Mouse (Mus musculus) heart, adult 8-10 months (tissue): ENCODE measurements around the gene Smim8. TPM values are rescaled to one million over a fixed set of nuclear protein-coding genes. Genes with fewer than 3 reads are reported as not detected.

ENCODE experiments used
- DNase-seq: peaks from one replicate; pipeline ENCODE4 v3.0.0; 2022; ENCODE audit warnings: low spot score
- total RNA-seq, 4 experiments: library from RNA; stranded (reverse); gene quantifications; 2 replicates each; pipeline ENCODE4 v1.2.4; 2022

Smim8 gene
- total RNA-seq, 4 experiments from 2014 or later = 60.6 to 80.8 (median 65.2) TPM

DNA sequence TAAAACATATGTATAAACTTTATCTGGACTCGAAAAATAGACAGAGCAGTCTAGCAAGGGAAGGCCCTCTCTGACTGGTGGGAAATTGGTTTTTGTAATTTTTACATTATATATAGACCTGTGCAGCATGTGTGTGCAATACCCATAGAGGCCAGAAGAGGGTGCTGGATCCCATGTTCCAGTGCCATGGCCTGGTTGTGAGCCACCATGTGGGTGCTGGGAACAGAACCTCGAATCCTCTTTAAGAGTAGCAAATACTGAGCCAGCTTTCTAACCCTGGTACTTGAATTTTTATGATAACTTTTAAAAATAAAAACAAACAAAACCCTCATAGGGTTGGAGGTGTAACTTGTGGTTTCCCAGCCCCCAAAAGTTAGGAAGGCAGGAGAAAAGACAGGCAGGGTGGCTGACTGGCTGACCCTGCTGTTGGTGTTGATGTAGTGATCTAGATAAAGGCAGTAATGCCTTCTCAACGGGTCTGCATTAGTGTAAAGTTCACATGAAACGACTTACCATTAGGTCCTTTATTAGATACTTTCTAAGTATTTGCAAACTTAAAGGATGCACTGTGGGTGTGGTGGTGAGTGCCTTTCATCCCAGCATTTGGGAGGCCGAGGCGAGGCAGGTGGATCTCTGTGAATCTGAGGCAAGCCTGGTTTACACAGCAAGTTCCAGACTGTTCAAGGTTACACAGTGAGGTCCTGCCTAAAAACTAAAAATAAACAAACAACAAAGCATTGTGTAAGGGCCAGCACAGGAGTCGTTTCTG is 57.9 kb downstream of the Smim8 start:
- no peak for DNase-seq

DNA sequence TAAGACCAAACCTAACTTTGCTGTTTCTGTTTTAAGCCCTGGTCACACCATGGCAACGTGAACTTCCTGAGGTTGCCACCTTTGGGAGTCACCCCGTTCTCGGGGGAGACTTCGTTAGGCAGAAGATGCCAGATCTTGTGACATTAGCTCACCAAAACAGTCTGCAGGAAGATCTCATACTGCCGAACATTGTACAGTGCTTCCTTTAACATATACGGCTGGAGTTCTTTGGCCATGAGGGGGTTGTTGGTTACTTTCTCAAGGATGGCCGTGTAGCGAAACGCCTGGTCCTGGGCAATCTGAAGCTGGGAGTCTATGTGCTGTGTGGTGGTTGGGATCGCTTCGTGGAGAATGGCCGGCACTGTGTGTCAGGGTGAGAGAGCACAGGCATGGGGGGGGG is 58.8 kb downstream of the Smim8 start:
- no peak for DNase-seq

Other genes with a start within 250 kb of the Smim8 start
- 10 to 100 TPM; 53.3 to 58.5 (median 56.8) TPM for gene Akirin2, start 227.5 kb downstream of the Smim8 start, total RNA-seq
- gene Orc3, start 163.5 kb downstream of the Smim8 start, total RNA-seq = 10 to 100 TPM; 32.9 to 36.3 (median 34.1) TPM
- 10 to 100 TPM; 23.0 to 27.2 (median 26.1) TPM for gene Rars2, start 163.5 kb downstream of the Smim8 start, total RNA-seq
- gene Slc35a1, start 91.0 kb downstream of the Smim8 start, total RNA-seq = 10 to 100 TPM; 12.8 to 15.3 (median 13.9) TPM
- under 1 TPM in 3 of 4 experiments, not detected in 1; 0.13 to 0.34 (median 0.34) TPM for gene Cfap206, start 48.2 kb downstream of the Smim8 start, total RNA-seq
- gene Gm136, start 22.2 kb downstream of the Smim8 start, total RNA-seq = not detected
- 10 to 100 TPM; 13.0 to 16.2 (median 14.5) TPM for gene Zfp292, start 104.5 kb upstream of the Smim8 start, total RNA-seq
- not detected for gene Cga, start 115.4 kb upstream of the Smim8 start, total RNA-seq